Mouse (Mus musculus): Measurements from ENCODE around the gene Hmx1. TPM values are rescaled to one million over a fixed set of nuclear protein-coding genes. Genes with fewer than 3 reads are reported as not detected.

Hmx1 gene
- not detected for total RNA-seq (2022)

GRCm38 (mm10) chr5:35388491-35389111, at the start of gene Hmx1:
Gene Hmx1, plus strand, starts transcription at chr5:35389108.
- DNase-seq (ENCODE audit: low spot score in 2 of 2): no peak

- no peak for DNase-seq (ENCODE audit: low spot score in 2 of 2)
Observed at GRCm38 (mm10) chr5:35345084-35345483, 43.8 kb upstream of the Hmx1 start.

- peak; percentile 50 to 54 for DNase-seq (ENCODE audit: low spot score in 2 of 2)
Observed at GRCm38 (mm10) chr5:35348794-35349193, 40.1 kb upstream of the Hmx1 start.

- no peak for DNase-seq (ENCODE audit: low spot score in 2 of 2)
Observed at GRCm38 (mm10) chr5:35357544-35358440, 31.1 kb upstream of the Hmx1 start.

- peak; percentile 87 to 97 for DNase-seq (ENCODE audit: low spot score in 2 of 2)
Observed at GRCm38 (mm10) chr5:35361570-35362284, 27.2 kb upstream of the Hmx1 start.

- DNase-seq (ENCODE audit: low spot score in 2 of 2): no peak
Observed at GRCm38 (mm10) chr5:35366241-35367032, 22.5 kb upstream of the Hmx1 start.

- DNase-seq (ENCODE audit: low spot score in 2 of 2): no peak
Observed at GRCm38 (mm10) chr5:35368916-35369315, 20.0 kb upstream of the Hmx1 start.

- no peak for DNase-seq (ENCODE audit: low spot score in 2 of 2)
Observed at GRCm38 (mm10) chr5:35379066-35379465, 9.8 kb upstream of the Hmx1 start.

- no peak for DNase-seq (ENCODE audit: low spot score in 2 of 2)
Observed at GRCm38 (mm10) chr5:35379815-35380214, 9.1 kb upstream of the Hmx1 start.

- DNase-seq (ENCODE audit: low spot score in 2 of 2): no peak
Observed at GRCm38 (mm10) chr5:35387834-35388490, 946 bp upstream of the Hmx1 start.

- no peak for DNase-seq (ENCODE audit: low spot score in 2 of 2)
Observed at GRCm38 (mm10) chr5:35389441-35389840, 533 bp downstream of the Hmx1 start.

- no peak for DNase-seq (ENCODE audit: low spot score in 2 of 2)
Observed at GRCm38 (mm10) chr5:35389915-35390314, 1.0 kb downstream of the Hmx1 start.

- DNase-seq (ENCODE audit: low spot score in 2 of 2): no peak
Observed at GRCm38 (mm10) chr5:35390848-35391655, 2.1 kb downstream of the Hmx1 start.

GRCm38 (mm10) chr5:35391656-35392333, 2.9 kb downstream of the Hmx1 start:
- DNase-seq (ENCODE audit: low spot score in 2 of 2): no peak

GRCm38 (mm10) chr5:35392334-35392695, 3.4 kb downstream of the Hmx1 start:
- no peak for DNase-seq (ENCODE audit: low spot score in 2 of 2)

- DNase-seq (ENCODE audit: low spot score in 2 of 2): no peak
Observed at GRCm38 (mm10) chr5:35395566-35396440, 6.9 kb downstream of the Hmx1 start.

GRCm38 (mm10) chr5:35396976-35397641, 8.2 kb downstream of the Hmx1 start:
- DNase-seq (ENCODE audit: low spot score in 2 of 2): no peak
